Mouse (Mus musculus) mature B cell (primary cell): ENCODE results near the gene Rrp1.
"Not testable (repeated sequence)": the region's sequence is repeated elsewhere in the genome, so short reads cannot be mapped to it uniquely, and the experiment has no call there.

Experiments
- in situ Hi-C: fragments of 300-500 bp; cut with MboI; formaldehyde crosslinking; loops from 2 replicates; pipeline ENCODE4 v1.14.3; 2019

The Rrp1 gene

DNA sequence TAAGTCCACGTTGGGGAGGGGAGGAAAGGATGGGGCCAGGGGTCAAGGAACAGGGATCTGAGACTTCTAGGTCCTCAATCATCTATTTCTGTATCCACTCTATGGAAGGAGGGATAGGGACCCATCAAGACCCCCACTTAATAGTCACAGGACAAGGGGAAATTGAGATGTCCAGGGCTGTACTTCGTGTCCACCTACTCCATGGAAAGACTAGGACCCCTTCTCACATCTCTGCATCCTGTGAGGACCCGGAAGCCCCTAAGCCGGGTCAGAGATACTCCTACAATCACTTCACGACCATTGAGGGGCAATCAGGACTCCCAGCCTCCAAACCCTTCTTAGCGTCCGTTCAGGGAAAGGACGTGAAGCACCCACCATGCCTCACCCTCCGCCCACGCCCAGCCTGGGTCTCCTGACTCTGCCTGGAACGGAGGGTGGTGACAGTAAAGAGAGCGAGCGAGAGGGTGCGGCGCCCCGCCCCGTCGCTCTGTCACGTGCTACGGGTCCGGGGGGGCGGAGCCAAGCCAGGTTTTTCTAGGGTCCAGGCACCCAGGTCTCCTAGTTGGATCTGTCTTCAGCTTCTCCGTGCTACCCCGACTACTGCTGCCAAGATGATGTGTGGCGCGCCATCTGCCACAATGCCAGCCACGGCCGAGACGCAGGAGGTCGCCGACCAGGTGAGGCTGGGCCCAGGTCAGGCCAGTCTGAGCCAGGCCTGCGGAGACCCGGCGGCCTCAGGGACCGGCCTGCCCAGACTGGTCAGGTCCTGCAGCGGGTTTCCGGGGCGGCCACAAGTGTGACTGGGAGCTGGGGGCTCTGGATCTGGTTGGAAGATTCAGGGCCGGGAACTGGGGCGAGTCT is 12.6 kb upstream of the Rrp1 start, which contains the start of gene Cstb:
TSS of gene Cstb (plus strand) at position 489 of the 861 bp plus-strand sequence.
- in situ Hi-C loops = no loop called here

DNA sequence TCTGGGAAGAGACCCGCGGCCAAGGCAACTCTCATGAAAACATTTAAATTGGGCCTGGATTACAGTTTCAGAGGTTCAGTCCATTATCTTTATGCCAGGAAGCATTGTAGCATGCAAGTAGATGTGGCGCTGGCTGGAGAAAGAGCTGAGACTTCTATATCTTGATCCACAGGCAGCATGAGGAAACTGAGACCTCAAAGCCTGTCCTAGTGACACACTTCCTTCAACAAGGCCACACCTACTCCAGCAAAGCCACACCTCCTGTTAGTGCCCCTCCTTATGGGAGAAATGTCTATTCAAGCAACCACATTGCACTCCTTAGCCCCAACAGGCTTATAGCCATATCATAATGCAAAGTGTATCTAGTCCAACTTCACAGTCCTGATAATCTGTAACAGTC is 9.8 kb upstream of the Rrp1 start:
- in situ Hi-C loops = no loop called here

DNA sequence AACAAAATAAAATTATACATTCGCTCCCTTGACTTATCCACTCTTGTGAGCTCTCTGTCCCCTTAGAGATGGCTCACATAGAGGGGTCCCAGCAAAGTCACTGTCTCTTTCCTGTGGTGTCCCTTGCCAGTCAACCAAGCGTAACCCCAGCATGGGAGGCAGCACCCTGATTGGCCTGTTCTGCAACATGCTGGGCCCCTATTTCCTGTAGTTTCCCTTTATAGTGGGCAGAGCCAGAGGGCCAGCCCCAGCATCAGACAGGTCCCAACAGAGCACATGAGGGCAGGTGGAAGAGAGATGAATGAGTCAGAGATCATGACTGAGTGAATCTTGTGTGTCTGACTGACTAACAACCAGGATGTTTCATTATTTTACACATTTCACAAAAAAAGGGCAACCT is 8.1 kb upstream of the Rrp1 start:
- in situ Hi-C loops = no loop called here

DNA sequence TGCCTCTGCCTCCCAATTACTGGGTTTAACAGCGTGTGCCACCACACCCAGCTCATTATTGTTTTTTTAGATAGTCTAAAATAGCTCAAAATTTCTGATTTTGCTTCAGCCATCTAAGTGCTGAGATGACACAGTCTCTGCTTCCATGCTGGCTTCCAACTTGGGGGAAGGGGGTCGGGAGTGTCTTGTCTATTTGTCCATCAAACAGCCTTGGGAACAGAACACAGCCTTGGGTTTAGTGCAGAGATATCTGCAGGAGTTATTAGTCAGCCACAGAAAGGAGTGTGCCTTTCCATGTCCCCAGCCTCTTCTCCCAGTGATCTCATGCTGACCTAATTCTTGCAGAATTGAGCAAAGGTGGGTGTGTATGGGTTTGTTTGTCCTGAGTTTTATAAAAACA is 5.9 kb upstream of the Rrp1 start:
- in situ Hi-C loops = no loop called here

DNA sequence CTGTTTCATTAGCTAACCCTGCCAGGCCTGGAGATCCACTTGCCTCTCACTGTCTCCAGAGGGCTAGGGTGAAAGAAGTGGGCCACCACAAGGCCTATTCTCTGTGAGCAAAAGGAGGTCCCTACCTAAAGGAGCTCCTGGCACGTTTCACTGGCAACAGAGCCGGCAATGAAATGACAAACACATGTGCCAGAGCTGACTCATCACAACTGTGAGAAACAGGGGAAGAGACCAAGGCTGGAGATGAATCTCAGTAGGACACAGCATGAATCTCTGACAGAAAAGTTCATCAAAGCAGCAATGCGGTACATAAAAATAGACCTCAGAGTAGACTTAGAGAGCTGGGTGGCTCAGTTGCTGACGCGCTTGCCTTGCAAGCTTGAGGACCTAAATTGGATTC is 5.0 kb upstream of the Rrp1 start:
- in situ Hi-C loops = no loop called here

DNA sequence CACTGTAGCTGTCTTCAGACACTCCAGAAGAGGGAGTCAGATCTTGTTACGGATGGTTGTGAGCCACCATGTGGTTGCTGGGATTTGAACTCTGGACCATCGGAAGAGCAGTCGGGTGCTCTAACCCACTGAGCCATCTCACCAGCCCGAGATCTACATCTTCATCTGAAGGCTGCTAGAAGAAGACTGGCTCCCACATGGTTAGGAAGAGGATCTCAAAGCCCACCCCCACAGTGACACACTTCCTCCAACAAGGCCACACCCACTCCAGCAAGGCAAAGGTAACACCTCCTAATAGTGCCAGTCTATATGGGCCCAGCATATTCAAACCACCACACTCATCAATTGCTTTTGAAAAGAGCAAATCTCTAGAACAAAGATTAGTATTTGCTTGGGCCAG is 2.1 kb upstream of the Rrp1 start:
- in situ Hi-C loops = not testable (repeated sequence)

DNA sequence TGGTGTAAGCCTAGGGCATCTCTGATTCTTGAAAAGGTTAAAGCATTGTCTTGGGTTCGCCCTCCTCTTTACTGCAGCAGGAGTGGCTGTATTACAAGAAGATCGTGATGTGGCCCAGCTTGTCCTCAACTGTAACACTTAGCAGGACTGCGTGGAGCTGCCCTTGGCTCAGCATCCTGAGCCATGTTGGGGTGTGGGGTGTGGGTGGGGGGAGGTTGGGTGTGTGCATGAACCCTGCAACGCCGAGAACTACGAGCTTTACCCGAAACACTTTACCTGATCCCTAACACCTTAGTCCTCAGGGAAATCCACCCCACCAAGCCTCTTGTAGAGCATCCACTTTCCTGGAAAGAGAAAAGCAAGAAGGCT is 293 bp upstream of the Rrp1 start:
- in situ Hi-C loops = no loop called here

DNA sequence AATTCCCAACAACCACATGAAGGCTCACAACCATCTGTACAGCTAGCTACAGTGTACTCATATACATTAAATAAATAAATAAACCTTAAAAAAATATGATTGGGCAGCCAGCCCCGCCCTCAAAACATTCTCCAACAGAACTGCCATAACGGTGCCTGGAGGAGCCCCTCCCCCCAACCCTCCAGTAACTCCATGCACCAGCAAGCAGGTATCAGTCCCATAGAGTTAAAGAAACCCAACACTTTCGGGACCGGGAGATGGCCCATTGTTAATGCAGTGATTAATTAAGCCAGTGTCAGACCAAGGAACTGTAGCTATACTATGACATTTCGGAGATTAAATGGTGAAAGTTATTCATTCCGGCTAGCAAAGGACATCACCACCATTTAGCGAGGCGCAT is 992 bp downstream of the Rrp1 start:
- in situ Hi-C loops = no loop called here

DNA sequence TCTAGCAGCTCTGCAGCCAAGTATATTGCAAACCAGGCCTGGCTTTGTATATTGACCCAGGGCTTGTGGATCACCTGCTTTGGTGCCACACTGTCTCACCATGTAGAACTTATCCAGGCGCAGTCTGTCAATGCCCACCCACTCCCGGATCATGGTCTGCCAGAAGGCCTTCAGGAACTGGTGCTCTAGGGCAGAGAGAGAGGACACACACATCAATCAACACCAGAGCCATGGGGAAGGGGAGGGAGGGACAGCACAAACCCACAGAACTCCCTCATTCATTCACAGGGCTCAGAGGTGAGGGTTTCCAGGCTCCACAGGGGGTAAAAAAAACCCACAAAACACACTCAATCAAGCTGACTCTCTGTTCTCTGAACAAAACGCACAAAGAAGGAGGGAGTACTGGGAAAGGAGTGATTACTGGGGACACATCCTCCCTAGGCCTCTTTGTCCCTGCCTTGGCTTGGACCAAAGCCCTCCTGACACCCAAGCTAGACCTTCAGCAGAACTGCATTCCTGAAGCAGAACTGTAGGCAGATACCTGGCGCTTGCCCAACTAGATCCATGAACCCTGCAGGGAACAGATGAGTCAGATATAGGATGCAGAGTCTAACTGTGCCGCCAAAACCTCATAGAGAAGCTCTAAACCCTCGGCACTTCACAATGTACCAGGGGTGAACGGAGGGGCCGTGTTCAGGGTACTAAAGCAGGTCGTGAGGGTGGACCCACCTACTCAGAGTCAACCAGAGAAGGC is 3.6 kb downstream of the Rrp1 start:
- in situ Hi-C loops = no loop called here

DNA sequence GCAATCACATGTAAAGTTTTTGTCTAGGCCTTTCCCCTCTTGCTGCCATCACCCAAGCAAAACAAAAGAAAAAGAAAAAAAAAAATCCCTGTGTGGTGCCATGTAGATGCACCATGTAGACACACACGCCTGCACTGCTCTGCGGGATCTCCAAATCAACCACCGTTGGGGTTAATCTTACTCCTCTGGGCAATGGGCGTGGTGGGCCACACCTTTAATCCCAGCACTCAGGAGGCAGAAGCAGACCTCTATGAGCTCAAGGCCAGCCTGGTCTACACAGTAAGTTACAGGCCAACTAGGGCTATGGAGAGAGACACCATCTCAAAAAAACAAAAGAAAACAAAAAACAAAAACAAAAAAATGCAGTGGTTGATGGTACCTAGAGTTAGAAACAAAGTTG is 5.7 kb downstream of the Rrp1 start:
- in situ Hi-C loops = no loop called here

DNA sequence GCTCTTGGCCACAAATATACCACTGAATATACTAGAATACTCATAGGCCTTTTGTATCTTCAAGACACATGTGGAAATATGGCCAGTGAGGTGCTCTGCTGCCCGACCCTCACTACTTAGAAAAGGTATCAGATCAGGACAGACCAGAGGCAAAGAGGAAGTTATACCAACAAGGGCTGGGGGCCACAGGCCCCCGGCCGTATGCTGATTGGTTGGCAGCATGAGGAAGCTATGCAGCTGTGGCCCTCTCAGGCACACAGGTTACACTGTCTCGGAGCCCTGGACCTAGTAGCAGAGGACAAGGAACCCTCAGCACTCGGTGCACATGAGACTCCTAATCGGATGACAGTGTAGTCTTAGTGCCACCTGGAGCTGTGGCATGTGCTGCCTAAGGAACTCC is 6.7 kb downstream of the Rrp1 start:
- in situ Hi-C loops = no loop called here

DNA sequence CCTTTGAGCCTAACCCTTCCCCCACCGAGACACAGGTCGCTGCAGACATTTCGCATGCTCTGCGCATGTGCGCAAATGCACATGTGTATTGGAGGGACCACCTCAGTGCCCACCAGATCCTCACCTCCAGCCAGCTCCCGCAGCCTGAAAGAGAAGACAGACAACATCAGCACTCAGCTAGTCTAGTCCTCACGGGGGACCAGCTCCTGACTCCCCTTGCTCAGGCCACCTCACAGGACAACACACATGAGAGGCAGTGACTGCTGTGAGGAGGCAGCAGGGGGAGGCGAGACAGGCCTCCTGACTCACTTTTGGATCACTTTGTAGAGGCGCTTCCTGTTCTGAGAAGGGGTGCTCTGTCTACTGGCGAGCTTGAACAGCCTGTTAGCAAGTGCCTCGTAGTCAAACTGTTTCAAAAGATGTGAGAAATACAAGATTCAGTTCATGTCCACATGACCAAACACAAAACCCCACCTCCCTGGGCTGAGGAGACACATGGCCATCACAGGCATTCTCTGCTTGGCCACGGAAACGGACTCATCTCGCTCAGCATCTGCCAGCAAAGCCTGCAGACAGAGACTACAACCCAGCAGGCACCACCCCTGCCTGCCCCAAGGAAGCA is 10.4 kb downstream of the Rrp1 start:
- in situ Hi-C loops = no loop called here

DNA sequence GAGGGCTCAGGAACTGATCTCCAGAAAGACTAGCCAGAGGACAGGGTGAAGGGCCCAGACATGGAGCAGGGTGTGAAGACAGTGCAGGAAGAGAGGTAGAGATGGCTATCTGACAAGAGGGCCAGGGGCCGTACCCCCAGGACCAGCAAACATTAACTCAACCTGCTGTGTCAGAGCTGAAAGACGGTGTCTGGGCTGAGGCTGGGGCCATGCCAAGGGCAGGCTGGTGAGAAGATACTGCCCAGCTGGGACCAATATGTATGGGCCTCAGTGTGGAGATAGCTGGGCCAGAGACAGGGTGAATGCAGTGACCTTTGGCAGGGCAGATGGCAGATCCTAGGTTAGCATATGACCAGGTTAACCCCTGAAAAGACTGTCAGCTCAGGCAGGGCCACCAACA is 11.7 kb downstream of the Rrp1 start:
- in situ Hi-C loops = no loop called here

DNA sequence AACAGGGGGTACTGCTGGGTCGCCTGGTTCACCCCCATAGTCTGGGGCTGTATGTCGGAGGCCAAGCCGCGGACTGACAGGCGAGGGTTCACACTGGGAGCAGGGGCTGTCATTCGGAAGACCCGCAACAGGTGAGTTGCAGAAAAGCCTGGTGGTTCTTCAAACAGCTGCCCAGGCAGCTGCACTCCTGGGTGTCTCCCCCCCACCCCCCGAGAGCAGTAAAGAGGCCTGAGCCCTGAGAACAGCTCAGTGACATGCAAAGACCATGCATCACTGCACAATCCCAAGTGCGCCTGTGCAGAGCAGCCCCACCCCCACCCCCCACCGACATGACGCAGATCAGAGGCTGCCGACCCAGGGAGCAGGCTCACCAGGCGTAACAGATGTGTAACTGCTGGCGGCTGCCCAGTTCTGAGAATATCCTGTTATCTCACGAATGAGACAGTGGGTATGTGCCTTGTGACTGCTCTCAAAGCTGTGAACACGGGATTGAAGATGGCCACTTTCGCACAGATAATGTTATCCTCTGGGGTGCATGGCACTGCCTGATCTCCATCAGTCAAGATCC is 13.7 kb downstream of the Rrp1 start:
- in situ Hi-C loops = loop anchor here (10.0 kb wide), 1 partner anchor 114 kb away; no protein-coding TSS in a partner anchor

DNA sequence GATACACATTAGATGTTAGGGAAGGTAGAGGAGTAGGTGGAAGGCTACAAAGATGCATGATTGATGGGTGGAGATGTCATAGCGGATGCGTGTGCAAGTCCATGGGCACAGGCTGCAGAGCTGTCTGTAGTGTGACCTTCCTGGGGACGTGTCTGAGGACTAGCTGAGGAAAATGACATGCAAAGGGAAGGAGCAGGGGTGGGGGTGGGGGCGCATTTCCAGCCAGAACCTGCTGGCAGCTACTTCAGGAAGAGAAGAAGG is 16.3 kb downstream of the Rrp1 start:
- in situ Hi-C loops = loop anchor here (10.0 kb wide), 1 partner anchor 112 kb away; no protein-coding TSS in a partner anchor

DNA sequence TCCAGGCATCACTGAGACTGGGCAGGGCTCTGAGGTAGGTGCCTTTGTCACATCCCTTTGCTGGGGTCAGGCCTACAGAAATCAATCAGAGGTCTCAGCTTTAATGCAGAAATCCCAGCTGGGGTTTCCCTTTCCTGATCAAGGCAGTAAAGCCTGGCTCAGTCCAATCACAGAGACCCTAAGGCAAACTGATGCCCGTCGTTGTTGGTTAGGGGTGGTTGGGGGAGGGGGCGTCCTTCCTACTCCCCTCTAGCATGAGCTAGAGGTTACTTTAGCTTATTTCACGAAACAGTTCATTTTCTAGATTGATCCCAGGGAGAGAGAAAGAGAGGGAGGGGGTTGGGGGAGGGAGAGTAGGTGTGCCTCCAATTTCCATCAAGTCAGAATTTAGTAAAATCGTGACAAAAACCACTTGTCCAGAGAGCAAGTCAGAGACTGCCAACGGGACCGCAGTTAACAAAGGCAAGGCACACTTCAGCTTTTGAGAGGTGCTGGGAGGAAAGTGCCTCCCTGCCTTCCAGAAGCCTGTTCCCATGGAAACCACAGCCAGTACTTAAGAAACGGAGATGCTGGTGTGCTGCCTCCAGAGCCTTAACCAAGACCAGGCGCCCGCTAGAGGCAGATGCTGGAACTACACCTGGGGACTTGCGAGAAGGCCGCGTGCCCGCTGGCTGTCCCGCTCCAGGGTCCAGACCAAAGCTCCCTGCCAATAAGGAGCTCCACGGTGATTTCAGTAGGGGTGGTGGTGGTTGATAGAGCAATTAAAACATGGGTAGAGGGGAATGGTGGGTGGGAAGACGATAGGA is 16.8 kb downstream of the Rrp1 start:
- in situ Hi-C loops = loop anchor here (10.0 kb wide), 1 partner anchor 111 kb away; no protein-coding TSS in a partner anchor

DNA sequence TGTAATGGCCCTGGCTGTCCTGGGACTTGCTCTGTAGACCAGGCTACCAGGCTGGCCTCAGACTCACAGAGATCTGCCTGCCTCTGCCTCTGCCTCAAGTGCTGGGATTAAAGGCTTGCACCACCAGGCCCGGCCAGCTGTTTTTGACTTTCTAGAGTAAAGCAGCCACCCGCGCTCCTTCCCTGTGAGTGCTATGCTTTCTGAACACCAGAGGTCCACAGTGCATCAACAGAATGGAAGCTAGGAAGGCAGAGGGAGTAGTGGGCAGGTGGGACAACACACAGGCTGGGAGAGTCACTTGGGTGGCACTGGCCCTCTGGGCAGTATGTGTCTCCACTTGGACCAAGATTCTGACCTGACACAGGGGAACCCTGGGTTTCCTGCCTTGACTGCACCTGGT is 17.5 kb downstream of the Rrp1 start:
- in situ Hi-C loops = loop anchor here (10.0 kb wide), 1 partner anchor 111 kb away; no protein-coding TSS in a partner anchor

DNA sequence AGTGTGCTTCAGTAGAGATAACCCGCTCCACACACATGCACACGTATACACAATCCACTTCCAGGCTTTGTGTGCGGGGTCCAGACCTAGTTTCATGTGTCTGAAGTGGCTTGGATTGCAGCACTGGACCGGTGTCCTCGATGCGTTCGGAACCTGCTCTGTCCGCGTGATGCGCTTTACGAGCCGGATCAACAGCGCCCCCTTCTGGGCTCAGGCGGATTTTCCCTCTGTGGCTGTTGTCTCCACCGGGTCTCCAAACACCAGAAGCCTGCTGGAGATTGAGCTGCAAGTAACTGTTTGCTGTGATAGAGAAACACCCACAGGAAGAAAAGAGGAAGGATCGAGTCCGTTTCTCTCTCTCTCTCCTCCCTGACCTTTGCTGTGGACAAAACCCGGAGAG is 20.8 kb downstream of the Rrp1 start:
- in situ Hi-C loops = loop anchor here (10.0 kb wide), 1 partner anchor 107 kb away; no protein-coding TSS in a partner anchor

DNA sequence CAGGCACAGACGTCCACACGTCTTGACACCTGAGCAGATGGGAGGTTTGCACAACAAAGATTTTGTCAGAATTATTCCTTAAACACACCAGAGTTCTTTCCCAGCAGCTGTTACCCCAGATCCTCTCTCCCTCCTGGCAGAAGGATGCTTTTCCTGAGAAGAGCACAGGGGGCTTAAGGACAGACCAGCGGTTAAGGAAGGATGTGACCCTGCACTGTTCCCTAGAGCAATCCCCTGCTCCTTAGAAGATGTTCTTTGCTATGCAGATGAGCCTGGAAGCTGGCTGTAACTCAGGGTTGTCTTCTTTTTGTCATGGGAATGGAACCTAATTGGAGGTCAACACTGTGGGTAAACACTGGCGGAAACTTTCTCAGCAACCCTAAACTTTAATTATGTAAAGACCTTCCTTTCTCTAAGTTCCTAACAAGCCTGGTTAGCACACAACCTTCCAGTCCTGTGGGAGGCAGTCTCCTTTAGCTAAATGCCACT is 21.8 kb downstream of the Rrp1 start:
- in situ Hi-C loops = loop anchor here (10.0 kb wide), 1 partner anchor 106 kb away; no protein-coding TSS in a partner anchor

DNA sequence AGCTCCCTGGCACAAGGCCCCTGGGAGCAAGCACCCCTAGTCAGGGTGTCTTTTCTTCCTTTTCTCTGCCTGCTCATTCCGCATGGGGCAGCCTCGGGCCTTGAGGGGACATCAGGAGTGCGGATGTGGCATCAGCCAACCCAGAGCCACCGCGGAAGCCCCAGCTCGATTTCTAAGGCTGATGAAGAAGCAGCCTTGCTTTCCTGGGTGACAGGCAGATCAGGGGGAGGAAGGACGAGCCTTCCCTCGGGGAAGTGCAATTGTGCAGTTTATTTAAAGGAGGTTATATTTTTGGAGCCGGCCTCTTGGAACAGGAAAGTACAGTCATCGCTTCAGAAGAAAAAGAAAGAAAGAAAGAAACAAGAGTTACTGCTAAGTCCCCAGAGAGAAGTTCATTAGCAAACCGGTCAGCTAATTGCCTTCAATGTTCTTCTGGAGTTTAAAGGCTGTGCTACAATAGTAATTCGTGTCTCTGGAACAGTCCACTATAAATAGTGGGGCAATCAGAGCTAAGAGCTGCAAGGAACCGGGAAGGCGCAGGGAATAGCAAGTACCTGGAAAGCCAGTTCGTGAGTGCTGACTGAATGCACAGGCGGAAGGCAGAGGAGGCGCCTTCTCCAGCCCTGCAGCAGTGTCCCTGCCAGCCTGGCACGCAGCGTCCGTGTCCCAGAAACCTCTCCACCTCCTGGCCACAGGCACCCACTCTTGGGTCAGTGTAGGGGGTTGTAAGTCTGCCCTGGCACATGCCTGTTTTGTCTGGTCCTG is 24.4 kb downstream of the Rrp1 start:
- in situ Hi-C loops = no loop called here

DNA sequence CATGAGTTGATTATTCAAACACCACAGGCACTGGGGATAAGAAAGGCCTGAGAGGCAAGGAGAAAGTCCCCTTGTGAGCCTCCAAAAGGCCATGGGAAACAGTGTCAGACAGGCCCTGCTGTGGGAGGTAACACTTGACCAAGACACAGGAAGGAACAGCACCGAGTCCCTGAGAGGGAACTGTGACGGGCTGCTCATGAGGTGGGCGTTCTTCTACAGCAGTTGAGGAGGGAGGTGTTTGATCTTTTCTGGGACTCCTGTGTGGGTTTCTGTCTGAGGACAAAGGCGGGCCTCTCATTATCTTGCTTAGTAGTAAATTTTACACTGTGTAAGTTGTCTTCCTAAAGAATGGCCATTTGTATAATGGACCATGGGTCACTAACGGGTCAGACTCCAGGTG is 27.3 kb downstream of the Rrp1 start:
- in situ Hi-C loops = no loop called here
